Mouse (Mus musculus) hindbrain, embryonic 14.5 days (tissue): ENCODE results near the gene Poc1b. TPM values are rescaled to one million over a fixed set of nuclear protein-coding genes. Genes with fewer than 3 reads are reported as not detected.

ENCODE experiments used
- ATAC-seq: fragments of 200-750 bp; cut with Nextera tagmentation; 2 replicates; pipeline ENCODE4 v1.8.0; 2017; ENCODE audit warnings: moderate number of reproducible peaks, mild to moderate bottlenecking, moderate TSS enrichment, moderate library complexity; ENCODE audit not compliant: low FRiP score
- DNase-seq: peaks from one replicate; pipeline ENCODE4 v3.0.0-alpha.2; 2015; ENCODE audit warnings: low spot score
- H3K27ac ChIP-seq: fragments of 300-500 bp; sonication (generic); 2 replicates; pipeline ENCODE4 v1.5.1; 2014; ENCODE audit warnings: mild to moderate bottlenecking, moderate library complexity
- H3K27me3 ChIP-seq: fragments of 300-500 bp; sonication (generic); 2 replicates; pipeline ENCODE4 v1.6.1; 2014; ENCODE audit warnings: mild to moderate bottlenecking, low read length, mixed read lengths; ENCODE audit not compliant: control insufficient read depth, insufficient read depth
- H3K36me3 ChIP-seq: fragments of 300-500 bp; sonication (generic); replicated peaks from 2 replicates; pipeline ENCODE4 v1.6.1; 2014; ENCODE audit not compliant: control insufficient read depth, insufficient read depth
- H3K4me1 ChIP-seq: fragments of 300-500 bp; sonication (generic); replicated peaks from 2 replicates; pipeline ENCODE4 v1.6.1; 2014; ENCODE audit warnings: antibody characterized with exemption, low read length, mixed read lengths; ENCODE audit not compliant: control insufficient read depth, insufficient read depth
- H3K4me2 ChIP-seq: fragments of 300-500 bp; sonication (generic); replicated peaks from 2 replicates; pipeline ENCODE4 v1.6.1; 2014; ENCODE audit warnings: mild to moderate bottlenecking, moderate library complexity
- H3K4me3 ChIP-seq: fragments of 300-500 bp; sonication (generic); replicated peaks from 2 replicates; pipeline ENCODE4 v1.5.1; 2014; ENCODE audit warnings: mild to moderate bottlenecking, low read length
- H3K9ac ChIP-seq: fragments of 300-500 bp; sonication (generic); 2 replicates; pipeline ENCODE4 v1.6.1; 2014
- H3K9me3 ChIP-seq: fragments of 300-500 bp; sonication (generic); 2 replicates; pipeline ENCODE4 v1.6.1; 2016; ENCODE audit warnings: low read length; ENCODE audit not compliant: control insufficient read depth
- WGBS: fragments of 180-500 bp; shearing (Covaris S2); extraction: QIAGEN DNeasy Blood & Tissue Kit; methylation state at CpG from one replicate; pipeline ENCODE4 v1.1.7; 2014; 5-methylcytosine and 5-hydroxymethylcytosine counted together
- polyA plus RNA-seq: library from polyadenylated mRNA; unstranded; fragments of >200 nt; fragmentation: Nextera tagmentation; extraction: Ambion mirVana; gene quantifications from 2 replicates; pipeline ENCODE4 v1.2.1, GENCODE M21; 2014

Gene Poc1b
- polyA plus RNA-seq, 1 experiment from 2014 or later: 12.5 TPM

- Histone ChIP-seq H3K4me3 (no peak overlapping the region), H3K27ac (no peak overlapping the region), H3K9ac (no peak overlapping the region), H3K4me1 (no peaks in the 10 kb centered on the region; the same call in 1 of the 2 replicates), H3K4me2 (no peak overlapping the region), H3K36me3 (no peaks in the 10 kb centered on the region; the same call in 1 of the 2 replicates), H3K27me3 (no peaks in the 10 kb centered on the region), H3K9me3 (no peaks in the 10 kb centered on the region)
- WGBS: 54% methylated on average over 9 of the region's 9 CpGs
- no peak for ATAC-seq
- DNase-seq: no peak
Observed at GRCm38 (mm10) chr10:99176911-99177310, 70.1 kb downstream of the Poc1b start.

GRCm38 (mm10) chr10:99178118-99178517 lies 71.3 kb downstream of the Poc1b start:
- H3K9ac ChIP-seq: no peak overlapping the region
- no peaks in the 10 kb centered on the region; the same call in 1 of the 2 replicates for H3K36me3 ChIP-seq
- no peaks in the 10 kb centered on the region for H3K9me3 ChIP-seq
- H3K4me1 ChIP-seq: no peaks in the 10 kb centered on the region
- ATAC-seq (no peak), DNase-seq (no peak)
- no peak overlapping the region for H3K4me3 ChIP-seq
- whole genome bisulfite sequencing: 96% methylated on average over 2 of the region's 2 CpGs
- H3K4me2 ChIP-seq: no peak overlapping the region
- no peak overlapping the region for H3K27ac ChIP-seq
- no peaks in the 10 kb centered on the region for H3K27me3 ChIP-seq

- DNase-seq (no peak), ATAC-seq (no peak)
- Histone ChIP-seq H3K4me3 (no peak overlapping the region), H3K27ac (no peak overlapping the region), H3K36me3 (no peaks in the 10 kb centered on the region; the same call in 1 of the 2 replicates), H3K4me1 (no peaks in the 10 kb centered on the region), H3K27me3 (no peaks in the 10 kb centered on the region), H3K9ac (no peak overlapping the region), H3K4me2 (no peak overlapping the region), H3K9me3 (no peaks in the 10 kb centered on the region)
- WGBS: 91% methylated on average over 5 of the region's 5 CpGs
Observed at GRCm38 (mm10) chr10:99179122-99179521, 72.3 kb downstream of the Poc1b start.

GRCm38 (mm10) chr10:99179566-99179965 lies 72.7 kb downstream of the Poc1b start:
- Histone ChIP-seq H3K27ac (no peak overlapping the region), H3K9ac (no peak overlapping the region), H3K36me3 (no peaks in the 10 kb centered on the region; the same call in 1 of the 2 replicates), H3K9me3 (no peaks in the 10 kb centered on the region), H3K4me2 (no peak overlapping the region), H3K4me1 (no peaks in the 10 kb centered on the region), H3K4me3 (no peak overlapping the region), H3K27me3 (no peaks in the 10 kb centered on the region)
- DNase-seq (no peak), ATAC-seq (no peak)
- WGBS: 93% methylated on average over 4 of the region's 4 CpGs

- H3K36me3 ChIP-seq: no peaks in the 10 kb centered on the region; the same call in 1 of the 2 replicates
- H3K4me2 ChIP-seq: no peak overlapping the region
- WGBS: 92% methylated on average over 8 of the region's 8 CpGs
- no peaks in the 10 kb centered on the region for H3K27me3 ChIP-seq
- no peaks in the 10 kb centered on the region for H3K9me3 ChIP-seq
- no peak for DNase-seq
- ATAC-seq: no peak
- no peak overlapping the region for H3K27ac ChIP-seq
- no peak overlapping the region for H3K9ac ChIP-seq
- no peak overlapping the region for H3K4me3 ChIP-seq
- no peaks in the 10 kb centered on the region for H3K4me1 ChIP-seq
Observed at GRCm38 (mm10) chr10:99181497-99181896, 74.7 kb downstream of the Poc1b start.

GRCm38 (mm10) chr10:99182107-99182506 lies 75.3 kb downstream of the Poc1b start:
- WGBS: 86% methylated on average over 5 of the region's 5 CpGs
- no peak for ATAC-seq

GRCm38 (mm10) chr10:99188175-99188574 lies 81.3 kb downstream of the Poc1b start:
- H3K36me3 ChIP-seq: no peaks in the 10 kb centered on the region; the same call in 1 of the 2 replicates
- ATAC-seq (no peak), DNase-seq (no peak)
- no peak overlapping the region for H3K9ac ChIP-seq
- no peaks in the 10 kb centered on the region for H3K9me3 ChIP-seq
- H3K4me3 ChIP-seq: no peak overlapping the region
- no peak overlapping the region for H3K4me2 ChIP-seq
- H3K27ac ChIP-seq: no peak overlapping the region
- H3K4me1 ChIP-seq: no peaks in the 10 kb centered on the region
- H3K27me3 ChIP-seq: no peaks in the 10 kb centered on the region
- WGBS: 97% methylated on average over 1 of the region's 1 CpGs

More at GRCm38 (mm10) chr10:99182107-99182506, 75.3 kb downstream of the Poc1b start:
- H3K4me1 ChIP-seq: no peaks in the 10 kb centered on the region
- H3K9me3 ChIP-seq: no peaks in the 10 kb centered on the region
- DNase-seq: no peak
- H3K27ac ChIP-seq: no peak overlapping the region
- H3K36me3 ChIP-seq: no peaks in the 10 kb centered on the region
- no peak overlapping the region for H3K4me2 ChIP-seq
- H3K4me3 ChIP-seq: no peak overlapping the region
- H3K27me3 ChIP-seq: no peaks in the 10 kb centered on the region
- no peak overlapping the region for H3K9ac ChIP-seq

GRCm38 (mm10) chr10:99188656-99189603 lies 82.1 kb downstream of the Poc1b start:
- no peak for ATAC-seq
- no peak overlapping the region for H3K4me3 ChIP-seq
- no peaks in the 10 kb centered on the region; the same call in 1 of the 2 replicates for H3K36me3 ChIP-seq
- H3K4me1 ChIP-seq: no peaks in the 10 kb centered on the region
- 92% methylated on average over 21 of the region's 21 CpGs for WGBS
- no peak for DNase-seq
- no peaks in the 10 kb centered on the region for H3K9me3 ChIP-seq
- H3K27ac ChIP-seq: no peak overlapping the region
- H3K9ac ChIP-seq: no peak overlapping the region
- H3K4me2 ChIP-seq: no peak overlapping the region
- no peaks in the 10 kb centered on the region for H3K27me3 ChIP-seq

GRCm38 (mm10) chr10:99190798-99191197 lies 84.0 kb downstream of the Poc1b start:
- Histone ChIP-seq H3K4me1 (no peaks in the 10 kb centered on the region), H3K4me3 (no peak overlapping the region), H3K9me3 (no peaks in the 10 kb centered on the region), H3K4me2 (no peak overlapping the region), H3K36me3 (no peaks in the 10 kb centered on the region; the same call in 1 of the 2 replicates), H3K27me3 (no peaks in the 10 kb centered on the region), H3K27ac (no peak overlapping the region), H3K9ac (no peak overlapping the region)
- ATAC-seq (no peak), DNase-seq (no peak)
- WGBS: 41% methylated on average over 3 of the region's 3 CpGs
